Mouse (Mus musculus) heart, embryonic 14.5 days (tissue): ENCODE results near the gene Cep170. TPM values are rescaled to one million over a fixed set of nuclear protein-coding genes. Genes with fewer than 3 reads are reported as not detected.
A peak's percentile ranks its signal among the peaks of the same experiment; 100 is the strongest.

Source experiments
- ATAC-seq: fragments of 200-750 bp; cut with Nextera tagmentation; 2 replicates; pipeline ENCODE4 v1.8.0; 2017; ENCODE audit warnings: low read depth, moderate TSS enrichment; ENCODE audit not compliant: insufficient number of reproducible peaks, insufficient read depth, low FRiP score
- H3K27ac ChIP-seq, 2 experiments: fragments of 200-500 bp in 1 of 2; fragments of 300-500 bp in 1 of 2; sonication (generic) in 1 of 2; replicated peaks in 1 of 2; 2 replicates each; pipeline ENCODE4 v1.5.1; 2012 to 2014; ENCODE audit warnings: low read depth in 2 of 2, low read length in 2 of 2, control low read depth in 1 of 2, mild to moderate bottlenecking in 1 of 2, mixed read lengths in 1 of 2; ENCODE audit not compliant: control insufficient read depth in 1 of 2, insufficient read depth in 1 of 2
- H3K27me3 ChIP-seq: fragments of 300-500 bp; sonication (generic); 2 replicates; pipeline ENCODE4 v1.6.1; 2014; ENCODE audit warnings: mild to moderate bottlenecking, low read length, control low read depth; ENCODE audit not compliant: control insufficient read depth, insufficient read depth
- H3K36me3 ChIP-seq: fragments of 300-500 bp; sonication (generic); 2 replicates; pipeline ENCODE4 v1.6.1; 2014; ENCODE audit warnings: mild to moderate bottlenecking, control low read depth, low read length, mixed read lengths; ENCODE audit not compliant: control insufficient read depth, insufficient read depth
- H3K4me1 ChIP-seq, 2 experiments: fragments of 200-500 bp in 1 of 2; fragments of 300-500 bp in 1 of 2; sonication (generic) in 1 of 2; 2 replicates each; pipeline ENCODE4 v1.6.1; 2012 to 2014; ENCODE audit warnings: low read length in 2 of 2, control low read depth in 1 of 2, mixed read lengths in 1 of 2; ENCODE audit not compliant: control insufficient read depth in 2 of 2, insufficient read depth in 2 of 2
- H3K4me2 ChIP-seq: fragments of 300-500 bp; sonication (generic); 2 replicates; pipeline ENCODE4 v1.6.1; 2014; ENCODE audit warnings: mild to moderate bottlenecking, low read length
- H3K4me3 ChIP-seq, 2 experiments: fragments of 200-500 bp in 1 of 2; fragments of 300-500 bp in 1 of 2; sonication (generic) in 1 of 2; 2 replicates each; pipeline ENCODE4 v1.5.1; 2012 to 2014; ENCODE audit warnings: low read length in 2 of 2, mild to moderate bottlenecking in 2 of 2, control low read depth in 1 of 2, low read depth in 1 of 2, moderate library complexity in 1 of 2; ENCODE audit not compliant: control insufficient read depth in 1 of 2, insufficient read depth in 1 of 2
- H3K9ac ChIP-seq: fragments of 300-500 bp; sonication (generic); 2 replicates; pipeline ENCODE4 v1.6.1; 2014; ENCODE audit warnings: mild to moderate bottlenecking, low read length
- H3K9me3 ChIP-seq: fragments of 300-500 bp; sonication (generic); 2 replicates; pipeline ENCODE4 v1.6.1; 2016; ENCODE audit warnings: low read length, control low read depth; ENCODE audit not compliant: control insufficient read depth
- WGBS: fragments of 180-500 bp; shearing (Covaris S2); extraction: QIAGEN DNeasy Blood & Tissue Kit; methylation state at CpG from one replicate; pipeline ENCODE4 v1.1.7; 2014; 5-methylcytosine and 5-hydroxymethylcytosine counted together
- microRNA counts: library from miRNA; unstranded; fragments of <30 nt; microRNA quantifications from one replicate; lab custom pipeline; 2016
- microRNA-seq: library from miRNA; unstranded; fragments of <30 nt; microRNA quantifications from one replicate; pipeline ENCODE4, GENCODE M21; 2016
- polyA plus RNA-seq: library from polyadenylated mRNA; unstranded; fragments of >200 nt; fragmentation: Nextera tagmentation; extraction: Ambion mirVana; gene quantifications from 2 replicates; pipeline ENCODE4 v1.2.1, GENCODE M21; 2014

Cep170 gene
- polyA plus RNA-seq, 1 experiment from 2014 or later: 27.5 TPM

DNA sequence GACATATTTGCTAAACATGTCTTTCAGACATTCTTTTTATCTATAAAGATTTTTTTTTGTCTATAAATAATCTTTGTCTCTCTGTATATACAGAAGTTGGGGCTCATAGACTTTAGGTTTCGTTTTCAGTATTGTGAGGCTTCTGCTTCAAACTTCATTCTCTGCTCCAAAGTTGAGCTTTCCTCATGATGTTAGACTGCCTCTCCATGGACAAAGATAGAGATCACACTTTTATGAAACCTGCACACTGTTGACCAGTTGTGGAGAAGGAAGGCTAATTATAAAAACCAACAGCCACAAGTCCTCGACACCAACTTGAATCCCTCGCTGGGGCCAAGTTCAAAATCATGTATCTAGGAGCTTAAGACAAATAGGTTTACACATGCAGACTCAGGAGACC is 115.2 kb downstream of the Cep170 start:
- Histone ChIP-seq H3K9ac (no peak overlapping the region), H3K27me3 (no peaks in the 10 kb centered on the region), H3K4me2 (no peak overlapping the region), H3K36me3 (no peaks in the 10 kb centered on the region), H3K27ac (no peak overlapping the region), H3K9me3 (no peaks in the 10 kb centered on the region), H3K4me1 (no peaks in the 10 kb centered on the region), H3K4me3 (no peak overlapping the region)
- no peak for ATAC-seq
- WGBS: 79% methylated on average over 3 of the region's 3 CpGs

DNA sequence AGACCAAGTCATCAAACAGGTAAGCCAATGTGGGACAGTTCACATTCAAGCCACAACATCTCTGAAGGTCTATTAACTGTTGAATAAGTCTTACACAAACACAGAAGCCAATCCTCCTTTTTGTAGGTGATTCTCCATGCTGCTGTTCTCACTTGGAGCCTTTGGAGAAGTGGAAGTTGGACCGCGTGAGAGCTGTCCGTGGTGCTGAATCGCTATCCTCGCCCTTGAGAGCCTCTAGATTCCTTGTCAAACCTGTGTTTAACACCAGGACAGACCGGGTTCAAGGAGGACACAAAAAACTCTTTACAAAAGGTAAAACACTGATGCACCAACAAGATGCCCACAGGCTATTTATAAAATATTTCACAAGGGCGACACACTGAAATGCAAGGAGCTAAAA is 116.8 kb downstream of the Cep170 start:
- ATAC-seq: no peak
- Histone ChIP-seq H3K27ac (no peak overlapping the region), H3K27me3 (no peaks in the 10 kb centered on the region), H3K9me3 (no peaks in the 10 kb centered on the region), H3K4me1 (no peaks in the 10 kb centered on the region), H3K36me3 (no peaks in the 10 kb centered on the region), H3K9ac (no peak overlapping the region), H3K4me3 (no peak overlapping the region), H3K4me2 (no peak overlapping the region)
- 13% methylated on average over 7 of the region's 7 CpGs for WGBS

DNA sequence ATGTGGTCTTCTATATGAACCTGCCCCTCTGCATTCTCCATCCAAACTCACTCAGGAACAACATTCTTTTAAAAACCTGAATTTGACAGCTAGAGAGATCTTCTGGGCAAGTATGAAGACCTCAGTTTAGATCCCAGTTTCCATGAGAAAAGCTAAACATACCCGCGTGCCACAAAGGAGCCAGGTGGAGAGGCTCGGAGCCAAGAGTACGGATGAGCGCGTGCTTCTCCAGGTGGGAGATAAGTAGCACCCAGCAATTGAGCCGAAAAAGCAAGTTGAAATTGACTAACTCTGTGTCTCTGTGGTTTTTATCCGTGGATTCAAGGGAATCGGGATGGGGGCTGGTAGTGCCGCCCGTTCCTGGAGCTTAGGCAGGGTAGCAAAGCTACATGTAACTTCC is 122.8 kb downstream of the Cep170 start:
- ATAC-seq: no peak
- H3K36me3 ChIP-seq: no peaks in the 10 kb centered on the region
- H3K4me1 ChIP-seq: no peaks in the 10 kb centered on the region
- no peak overlapping the region for H3K9ac ChIP-seq
- H3K9me3 ChIP-seq: no peaks in the 10 kb centered on the region
- whole genome bisulfite sequencing: 93% methylated on average over 11 of the region's 11 CpGs
- no peak overlapping the region for H3K4me3 ChIP-seq
- no peak overlapping the region for H3K4me2 ChIP-seq
- H3K27me3 ChIP-seq: no peaks in the 10 kb centered on the region
- no peak overlapping the region for H3K27ac ChIP-seq

DNA sequence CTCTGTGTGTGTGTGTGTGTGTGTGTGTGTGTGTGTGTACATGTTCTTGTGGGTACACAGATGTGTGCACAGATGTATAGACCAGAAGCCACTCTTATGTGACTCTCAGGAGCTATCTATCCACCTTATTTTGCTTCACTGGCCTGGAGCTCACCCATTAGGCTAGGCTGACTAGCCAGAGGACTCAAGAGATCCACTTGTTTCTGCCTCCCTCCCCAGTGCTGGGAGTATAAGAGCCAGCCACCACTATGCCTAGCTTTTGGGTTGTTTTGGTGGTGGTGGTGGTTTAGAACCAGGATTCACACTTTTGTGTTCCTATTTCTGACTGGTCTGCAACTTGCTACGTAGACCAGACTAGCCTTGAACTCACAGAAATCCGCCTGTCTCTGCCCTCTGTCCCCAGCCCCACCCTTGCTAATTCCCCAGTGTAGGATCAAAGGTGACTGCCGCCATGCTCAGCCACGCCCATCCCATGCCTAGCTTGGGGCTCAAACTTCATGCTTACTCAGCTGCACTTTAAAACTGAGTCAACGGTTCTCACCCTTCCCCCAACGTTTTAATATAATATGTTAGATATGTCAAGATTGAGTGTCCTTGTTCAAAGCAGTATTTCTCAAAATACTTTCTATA is 125.5 kb downstream of the Cep170 start:
- Histone ChIP-seq H3K9me3 (no peaks in the 10 kb centered on the region), H3K36me3 (no peaks in the 10 kb centered on the region), H3K4me3 (no peak overlapping the region), H3K9ac (no peak overlapping the region), H3K27me3 (no peaks in the 10 kb centered on the region), H3K4me2 (no peak overlapping the region), H3K4me1 (no peaks in the 10 kb centered on the region), H3K27ac (no peak overlapping the region)
- ATAC-seq: no peak
- 80% methylated on average over 6 of the region's 6 CpGs for WGBS

MicroRNA genes within 50 kb of the gene (microRNA counts, 519-probe panel; counts per million panel counts)
- 4,675 counts per million, percentile 78 among the panel's probes with 10 or more counts for microRNA mmu-miR-350 (lab: Ali Mortazavi, UCI)

Small RNA genes within 50 kb of the gene (microRNA-seq; reads per million reads assigned to microRNA genes)
- 263 reads per million, percentile 65 among the genes with 10 or more reads in this experiment for gene Mir350

Other genes with a start within 250 kb of the Cep170 start
- 9.5 and 12.1 TPM in 2 replicates for gene Sdccag8, start 593 bp upstream of the Cep170 start, polyA plus RNA-seq